Mouse (Mus musculus) testis, postnatal 14 days (tissue): ENCODE data around the gene Dnajb12.
A peak's percentile ranks its signal among the peaks of the same experiment; 100 is the strongest.

ENCODE experiments used
- DNase-seq: peaks from one replicate; pipeline ENCODE4 v3.0.0; 2021; ENCODE audit warnings: low spot score

Gene Dnajb12

DNA sequence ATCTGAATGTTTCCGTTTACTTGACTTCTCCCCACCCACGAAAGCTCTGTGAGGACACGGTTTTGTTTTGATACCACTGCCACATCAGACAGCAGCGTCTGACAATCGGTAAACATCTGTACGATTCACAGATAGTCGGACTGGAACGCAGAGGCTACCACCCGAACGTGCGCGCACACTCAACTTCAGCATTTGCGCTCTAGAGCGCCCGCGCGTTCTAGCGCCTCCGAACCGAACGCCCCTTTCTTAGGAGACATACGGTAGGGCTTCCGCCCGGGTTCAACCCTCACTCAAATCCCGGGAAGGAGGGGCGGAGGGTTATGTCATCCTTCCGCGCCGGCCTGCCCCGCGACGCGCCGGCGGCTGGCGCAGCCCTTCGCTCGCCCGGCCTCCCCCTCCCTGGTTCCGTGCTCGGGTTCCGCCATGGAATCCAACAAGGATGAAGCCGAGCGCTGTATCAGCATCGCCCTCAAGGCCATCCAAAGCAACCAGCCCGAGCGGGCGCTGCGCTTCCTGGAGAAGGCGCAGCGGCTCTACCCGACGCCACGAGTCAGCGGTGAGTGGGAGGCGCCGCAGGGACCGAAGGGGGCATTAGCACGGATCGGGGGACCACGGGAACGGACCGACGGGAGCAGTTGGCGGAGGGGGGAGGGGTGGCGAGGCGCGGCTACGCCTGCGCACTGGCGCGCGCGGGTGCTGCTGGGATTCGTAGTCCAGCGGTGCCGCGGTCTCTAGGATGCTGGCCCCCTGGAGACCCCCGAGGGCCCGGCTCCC lies at the start of gene Dnajb12:
Gene Dnajb12, plus strand, starts transcription at position 302 of the 774 bp plus-strand sequence.
- peak; percentile 95 for DNase-seq

DNA sequence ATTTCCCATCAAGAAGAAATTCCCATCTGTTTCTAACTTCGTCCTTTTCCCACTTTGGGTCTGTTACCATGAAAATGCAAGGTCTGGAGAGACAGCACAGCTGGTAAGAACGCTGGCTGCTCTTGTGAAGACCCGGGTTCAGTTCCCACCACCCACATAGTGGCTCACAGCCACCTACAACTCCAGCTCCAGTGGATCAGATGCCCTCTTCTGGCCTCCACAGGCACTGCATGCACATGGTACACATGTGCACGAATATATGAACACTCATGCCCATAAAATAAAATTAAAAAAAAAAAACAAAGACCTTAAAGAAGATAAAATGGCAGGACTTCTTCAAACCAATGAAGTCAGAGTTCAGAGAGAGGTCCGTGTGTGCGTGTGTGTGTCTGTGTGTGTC lies 49.5 kb upstream of the Dnajb12 start:
- DNase-seq = no peak

DNA sequence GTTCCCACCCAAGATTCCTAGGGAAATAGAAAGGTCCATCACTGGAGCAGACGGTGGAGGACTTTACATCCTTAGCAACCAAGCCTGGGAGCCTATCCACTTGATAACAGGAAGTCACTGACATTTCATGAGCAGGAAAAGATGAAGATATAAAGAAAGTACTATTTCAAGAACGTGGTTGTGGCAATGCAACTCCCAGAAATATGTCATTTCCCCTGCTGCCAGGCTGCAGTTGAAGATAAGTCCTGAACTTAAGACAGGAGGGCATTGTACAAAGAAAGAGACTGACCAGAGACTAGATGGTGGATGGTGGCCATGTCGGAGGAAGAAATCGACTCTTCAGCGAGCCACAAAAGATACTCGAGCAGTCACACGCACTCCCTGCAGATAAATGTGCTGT lies 47.4 kb upstream of the Dnajb12 start:
- DNase-seq = no peak

DNA sequence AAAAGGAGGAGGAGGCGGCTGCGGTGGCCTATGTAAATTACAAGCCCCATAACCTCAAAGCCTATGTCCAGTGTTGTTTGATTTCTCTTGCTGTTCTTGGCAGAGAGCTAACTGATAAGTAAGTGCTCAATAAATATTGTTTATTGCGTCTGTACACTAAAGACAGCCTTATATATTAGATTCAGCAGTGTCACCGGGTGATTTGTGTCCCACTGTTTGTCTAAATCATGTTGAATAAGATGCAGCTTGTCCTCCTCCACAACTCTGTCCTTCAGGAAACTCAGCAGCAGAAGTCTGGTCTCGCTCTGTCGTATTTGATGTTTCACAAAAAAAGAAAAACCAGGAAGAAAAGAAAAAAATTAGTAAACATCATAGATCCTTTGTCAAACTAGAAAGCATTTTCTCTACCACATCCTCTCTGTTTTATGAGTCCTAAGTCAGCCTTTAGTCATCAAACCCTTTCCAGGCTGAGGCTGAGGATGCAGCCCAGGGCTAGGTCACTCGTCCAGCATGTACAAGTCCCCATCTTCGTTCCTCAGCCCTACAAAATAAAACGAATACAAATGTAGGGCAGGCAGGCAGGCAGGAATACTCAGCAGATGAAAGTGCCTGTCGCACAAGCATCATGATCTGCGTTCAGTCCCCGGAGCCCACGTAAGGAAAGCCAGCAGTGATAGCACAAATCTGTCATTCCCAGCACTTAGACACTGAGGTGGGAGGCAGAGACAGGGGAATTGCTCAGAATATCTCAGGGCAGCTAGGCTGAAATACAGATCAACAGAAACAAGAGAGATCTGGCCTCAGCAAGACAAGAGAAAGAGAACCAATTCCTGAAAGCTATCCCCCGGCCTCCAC lies 43.8 kb upstream of the Dnajb12 start:
- no peak for DNase-seq

DNA sequence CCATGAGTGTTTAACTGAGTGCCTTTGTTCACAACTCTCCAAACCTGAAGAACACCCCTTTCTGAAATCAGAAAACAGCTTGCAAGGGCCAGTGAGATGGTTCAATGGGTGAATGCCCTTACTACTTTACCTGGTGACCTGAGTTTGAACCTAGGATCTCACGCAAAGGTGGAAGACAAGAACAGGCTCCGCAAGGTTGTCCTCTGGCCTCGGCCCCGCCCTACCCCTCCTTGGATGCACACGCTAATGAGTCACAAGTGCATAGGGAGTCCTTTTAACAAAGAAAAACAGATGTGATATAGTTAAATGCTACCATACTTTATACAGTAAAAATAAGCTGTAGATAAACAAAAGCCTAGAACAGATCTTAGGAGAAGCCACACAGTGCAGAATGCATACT lies 41.9 kb upstream of the Dnajb12 start:
- DNase-seq = no peak

DNA sequence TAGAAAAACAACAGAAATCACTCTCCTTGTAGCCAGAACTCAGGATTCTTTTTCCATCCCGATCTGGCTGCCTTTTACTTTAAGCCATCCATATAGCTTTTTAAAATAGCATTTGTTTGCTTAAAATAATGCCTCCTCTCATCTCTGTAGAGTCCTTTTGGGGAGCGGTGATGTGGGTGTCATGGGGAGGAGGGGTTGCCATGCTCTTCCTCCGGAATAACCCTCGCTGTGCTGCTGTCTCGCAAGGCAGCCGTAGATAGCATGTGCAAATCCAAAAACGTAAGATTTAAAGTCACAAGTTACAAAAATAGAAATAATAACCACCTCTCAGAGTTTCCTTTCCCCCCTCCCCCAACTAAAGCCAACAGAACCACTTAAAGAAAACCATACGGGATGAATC lies 37.9 kb upstream of the Dnajb12 start:
- no peak for DNase-seq

DNA sequence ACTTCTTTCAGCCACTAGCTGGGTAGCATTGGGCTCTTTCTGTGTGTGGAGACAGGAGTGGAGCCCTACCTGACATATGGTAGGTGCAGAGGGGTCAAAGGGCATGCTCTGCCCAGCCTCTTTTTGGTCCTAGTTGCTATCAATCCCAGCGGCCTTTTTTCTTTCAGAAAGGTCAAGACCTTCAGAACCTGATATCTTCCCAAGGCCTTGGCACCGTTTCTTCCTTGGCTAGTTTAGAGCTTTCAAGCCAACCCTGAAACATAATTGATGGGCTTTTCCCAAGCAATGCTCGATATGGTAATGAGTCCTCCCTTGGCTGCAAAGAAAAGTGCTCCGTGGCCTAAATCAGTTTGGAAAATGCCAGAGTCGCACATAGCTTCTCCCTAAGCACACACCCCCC lies 36.2 kb upstream of the Dnajb12 start:
- no peak for DNase-seq

DNA sequence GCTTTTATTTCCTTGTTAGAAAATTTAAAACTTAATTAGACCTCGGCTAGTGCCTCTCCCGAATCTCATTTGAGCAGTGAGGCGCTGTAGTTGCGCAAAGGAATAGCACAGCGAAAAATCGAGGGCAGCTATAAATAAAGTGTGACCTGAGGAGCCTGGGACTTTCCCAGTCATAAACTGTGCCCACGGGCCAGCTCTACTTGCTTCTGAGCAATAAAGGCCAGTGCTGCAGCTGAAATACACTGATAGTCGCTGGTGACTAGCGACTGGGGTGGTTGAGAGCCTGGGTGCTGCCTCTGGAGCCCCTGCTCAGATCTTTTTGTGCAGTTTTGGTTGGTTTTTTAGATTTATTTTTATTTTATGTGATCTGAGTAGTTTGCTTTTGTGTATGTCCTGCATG lies 34.7 kb upstream of the Dnajb12 start:
- DNase-seq = no peak

DNA sequence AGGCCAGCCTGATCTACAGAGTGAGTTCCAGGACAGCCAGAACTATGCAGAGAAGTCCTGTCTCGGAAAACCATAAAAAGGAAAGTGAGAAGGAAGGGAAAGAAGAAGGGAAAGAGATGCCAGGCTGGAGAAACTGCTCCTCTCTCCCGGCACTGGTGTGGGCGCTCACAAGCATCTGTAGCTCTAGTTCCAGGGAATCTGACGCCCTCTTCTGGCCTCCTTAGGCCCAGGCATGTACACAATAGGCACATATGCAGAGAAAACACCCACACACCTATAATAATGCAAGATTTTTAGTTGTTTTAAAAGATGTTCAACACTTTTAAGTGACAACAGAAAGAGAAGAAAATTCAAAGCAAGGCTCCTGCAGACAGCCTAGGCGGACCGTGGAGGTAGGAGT lies 32.9 kb upstream of the Dnajb12 start:
- no peak for DNase-seq

DNA sequence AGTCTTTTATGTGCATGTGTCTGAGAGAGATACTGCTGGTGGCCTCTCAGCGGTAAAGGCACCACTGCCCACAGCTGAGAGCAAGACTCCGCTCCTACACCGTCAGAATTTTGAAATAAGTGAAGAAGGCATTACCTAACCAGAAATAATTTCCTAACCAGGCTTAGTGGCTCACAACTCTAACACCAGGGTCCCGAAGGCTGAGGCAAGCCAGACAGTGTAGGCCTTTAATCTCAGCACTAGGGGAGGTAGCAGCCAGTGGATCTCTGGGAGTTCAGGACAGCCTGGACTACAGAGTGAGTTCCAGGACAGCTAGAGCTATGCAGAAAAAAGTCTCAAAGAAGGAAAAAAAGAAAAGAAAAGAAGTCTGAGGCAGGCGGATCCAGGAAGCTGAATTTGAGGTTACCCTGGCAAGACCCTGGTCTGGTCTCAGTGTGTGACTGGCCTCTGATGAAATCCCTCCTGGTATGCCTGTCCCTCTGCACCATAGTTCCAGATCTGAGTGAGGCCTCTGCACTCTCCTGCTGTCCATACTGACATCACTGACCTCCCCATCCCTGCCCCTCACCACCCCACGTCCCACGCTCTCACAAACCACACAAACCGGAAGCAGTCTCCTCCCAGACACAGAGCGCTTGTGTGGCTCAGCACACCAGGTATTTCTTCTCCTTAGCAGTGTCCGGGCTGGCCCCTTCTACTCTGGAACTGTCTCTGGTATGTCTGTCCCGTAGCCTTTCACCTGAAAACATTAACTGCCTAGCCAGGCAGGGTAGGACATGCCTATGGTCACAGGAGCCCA lies 31.1 kb upstream of the Dnajb12 start:
- no peak for DNase-seq

DNA sequence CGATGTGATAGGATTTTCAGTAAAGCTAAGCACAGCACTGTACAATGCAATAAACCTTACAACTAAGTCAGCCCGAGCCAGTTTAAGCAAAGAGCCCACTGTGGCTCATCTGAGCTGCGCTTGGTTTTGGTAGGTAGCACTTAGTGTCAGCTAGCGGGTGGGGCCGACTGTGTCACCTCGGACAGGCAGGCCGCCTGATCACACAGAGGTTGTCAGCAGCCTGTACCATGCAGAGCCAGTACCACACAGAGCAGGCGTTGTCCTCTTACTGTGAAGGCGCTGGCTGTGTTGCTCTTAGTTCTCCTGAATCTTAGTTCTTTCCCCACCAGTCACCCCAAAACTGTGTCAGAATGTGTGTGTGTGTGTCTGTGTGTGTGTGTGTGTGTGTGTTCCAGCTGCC lies 30.4 kb upstream of the Dnajb12 start:
- DNase-seq = no peak

DNA sequence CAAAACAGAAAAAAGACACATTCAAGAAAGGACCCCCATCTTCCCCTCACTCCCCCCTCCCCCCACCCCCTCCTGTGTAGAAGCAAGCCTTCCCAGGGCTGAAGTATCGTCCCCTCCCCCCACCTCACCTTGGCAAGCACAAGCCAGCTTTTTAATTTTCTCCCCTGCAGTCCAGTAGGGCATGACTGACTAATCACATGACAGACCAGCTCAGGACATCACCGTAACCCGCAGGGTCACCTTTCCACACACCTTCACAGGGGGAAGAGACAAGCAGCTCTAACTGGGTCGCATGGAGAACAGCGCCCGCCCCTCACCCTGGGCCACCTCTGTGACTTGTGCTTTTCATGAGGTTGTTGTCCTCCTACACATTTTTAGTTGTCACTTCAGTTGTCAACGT lies 30.0 kb upstream of the Dnajb12 start:
- no peak for DNase-seq

DNA sequence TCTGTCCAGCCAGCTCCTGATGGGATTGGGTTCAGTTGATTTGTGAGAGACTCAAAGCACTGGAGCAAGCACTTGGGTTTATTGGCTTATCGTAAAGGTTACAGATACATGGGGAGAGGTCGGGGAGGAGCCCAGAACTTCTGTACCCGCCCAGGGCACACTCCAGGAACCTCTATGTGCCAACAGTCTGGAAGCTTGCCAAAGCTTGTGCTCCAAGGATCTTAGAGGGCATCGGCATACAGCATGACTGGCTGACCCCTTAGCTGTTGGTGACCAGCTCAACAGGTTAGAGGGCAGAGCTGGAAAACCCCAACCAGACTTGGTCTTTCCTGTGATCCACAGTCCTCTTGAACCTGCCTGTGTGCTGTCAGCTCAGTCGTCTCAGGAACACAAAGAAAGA lies 22.2 kb upstream of the Dnajb12 start:
- no peak for DNase-seq

DNA sequence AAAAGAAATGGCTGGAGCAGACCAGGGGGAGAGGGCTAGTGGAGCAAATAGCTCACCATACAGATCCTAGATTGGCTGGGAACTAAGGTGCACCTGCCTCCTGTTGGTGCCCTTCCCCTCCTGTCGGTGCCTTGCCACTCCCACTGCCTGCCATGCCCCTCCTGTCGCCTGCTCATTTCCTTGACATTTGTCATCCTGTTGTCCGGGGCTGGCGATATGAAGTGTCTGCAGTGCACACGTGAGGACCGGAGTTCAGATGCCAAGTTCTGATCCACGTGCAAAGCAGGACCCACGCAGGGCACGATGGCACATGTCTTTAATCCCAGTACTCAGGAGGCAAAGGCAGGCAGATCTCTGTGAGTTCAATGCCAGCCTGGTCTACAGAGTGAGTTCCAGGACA lies 18.7 kb upstream of the Dnajb12 start:
- DNase-seq = no peak

DNA sequence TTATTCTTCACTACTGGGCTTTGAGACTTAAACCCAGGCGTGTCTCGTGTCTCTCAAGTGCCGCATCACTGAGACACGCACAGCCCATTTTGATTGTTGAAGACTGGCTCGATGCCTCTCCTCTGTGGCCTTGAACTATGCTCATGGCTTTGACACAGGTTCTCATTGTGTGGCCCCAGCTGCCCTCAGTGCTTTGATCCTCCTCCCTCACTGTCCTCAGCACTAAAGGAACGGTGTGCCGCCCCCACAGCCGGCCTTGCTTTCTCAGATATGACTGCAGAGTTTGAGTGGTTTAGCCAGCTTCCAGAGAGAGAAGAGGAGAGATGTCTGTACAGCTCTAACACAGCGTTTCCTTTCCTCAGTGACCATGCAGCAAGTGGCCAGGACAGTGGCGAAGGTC lies 18.2 kb upstream of the Dnajb12 start:
- peak; percentile 66 for DNase-seq

DNA sequence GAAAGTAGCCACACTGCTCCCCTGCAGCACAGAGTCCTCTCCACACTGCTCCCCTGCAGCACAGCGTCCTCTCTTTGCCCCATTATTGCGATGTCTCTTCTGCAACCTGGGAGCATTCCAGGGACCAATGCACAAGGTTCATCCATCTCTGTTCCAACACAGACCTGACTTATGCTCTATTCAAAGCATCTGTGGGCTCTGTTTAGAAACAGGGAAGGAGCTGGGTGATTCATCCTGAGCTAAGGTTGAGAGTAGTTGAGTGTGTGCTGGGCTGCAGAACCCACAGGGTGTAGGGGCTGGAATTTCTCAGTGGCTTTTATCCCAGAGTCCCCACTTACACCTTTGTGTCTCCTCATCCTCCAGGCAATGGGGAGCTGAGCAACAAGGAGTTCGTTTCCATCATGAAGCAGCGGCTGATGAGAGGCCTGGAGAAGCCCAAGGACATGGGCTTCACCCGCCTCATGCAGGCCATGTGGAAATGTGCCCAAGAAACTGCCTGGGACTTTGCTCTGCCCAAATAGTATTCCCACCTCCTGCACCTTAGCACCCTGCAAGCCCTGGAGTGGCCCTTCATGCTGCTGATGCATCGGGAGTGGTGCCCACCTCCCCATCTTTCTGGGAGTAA lies 16.4 kb upstream of the Dnajb12 start:
- no peak for DNase-seq

DNA sequence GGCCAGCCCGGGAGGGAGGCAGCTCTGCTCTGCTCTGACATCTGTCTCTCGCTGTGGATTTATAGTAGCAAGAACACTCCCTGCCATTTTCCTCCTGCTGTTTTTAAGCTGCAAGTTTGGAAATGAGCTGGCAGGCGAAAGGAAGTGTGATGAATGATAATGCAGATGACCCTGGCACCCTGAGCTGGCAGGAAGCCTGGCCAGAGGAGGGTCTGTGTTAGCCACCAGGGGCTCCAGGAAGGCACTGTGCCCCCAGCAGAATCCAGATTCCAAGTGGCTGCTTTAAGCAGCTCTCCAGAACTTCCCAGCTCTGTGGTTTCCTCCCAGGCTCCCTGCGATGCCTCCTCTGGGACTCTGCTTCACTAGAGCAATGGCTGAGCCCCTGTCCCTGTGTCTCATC lies 15.7 kb upstream of the Dnajb12 start:
- DNase-seq = no peak

DNA sequence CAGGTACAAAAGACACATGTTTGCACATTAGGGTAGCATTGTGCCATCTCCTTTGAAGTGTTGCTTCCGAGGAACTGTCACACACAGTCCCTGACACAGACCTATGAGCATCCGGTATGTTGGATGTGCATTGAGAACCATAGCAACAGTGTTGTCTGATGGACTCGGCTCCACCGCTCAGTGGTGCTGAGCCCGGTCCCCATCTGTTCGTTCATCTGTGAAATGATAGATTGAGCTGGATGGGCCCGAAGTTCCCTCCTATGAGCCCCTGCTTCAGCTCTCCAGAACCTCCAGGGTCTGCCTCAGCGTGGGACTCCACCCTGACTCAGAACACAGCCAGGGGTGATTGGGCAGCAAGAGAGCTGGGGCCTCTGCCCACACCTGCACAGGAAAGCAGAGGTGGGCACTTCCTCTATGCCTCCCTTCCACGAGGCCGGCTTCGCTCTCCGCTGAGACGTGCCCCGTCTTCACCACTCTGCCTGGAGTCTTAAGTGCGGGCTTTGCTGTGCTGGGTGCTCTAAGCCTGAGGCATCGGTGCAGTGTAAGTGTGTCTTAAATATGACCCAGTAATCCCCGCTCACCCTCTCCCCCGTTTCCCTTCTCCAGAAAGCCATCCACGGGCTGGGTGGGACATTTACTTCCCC lies 15.0 kb upstream of the Dnajb12 start:
- no peak for DNase-seq

DNA sequence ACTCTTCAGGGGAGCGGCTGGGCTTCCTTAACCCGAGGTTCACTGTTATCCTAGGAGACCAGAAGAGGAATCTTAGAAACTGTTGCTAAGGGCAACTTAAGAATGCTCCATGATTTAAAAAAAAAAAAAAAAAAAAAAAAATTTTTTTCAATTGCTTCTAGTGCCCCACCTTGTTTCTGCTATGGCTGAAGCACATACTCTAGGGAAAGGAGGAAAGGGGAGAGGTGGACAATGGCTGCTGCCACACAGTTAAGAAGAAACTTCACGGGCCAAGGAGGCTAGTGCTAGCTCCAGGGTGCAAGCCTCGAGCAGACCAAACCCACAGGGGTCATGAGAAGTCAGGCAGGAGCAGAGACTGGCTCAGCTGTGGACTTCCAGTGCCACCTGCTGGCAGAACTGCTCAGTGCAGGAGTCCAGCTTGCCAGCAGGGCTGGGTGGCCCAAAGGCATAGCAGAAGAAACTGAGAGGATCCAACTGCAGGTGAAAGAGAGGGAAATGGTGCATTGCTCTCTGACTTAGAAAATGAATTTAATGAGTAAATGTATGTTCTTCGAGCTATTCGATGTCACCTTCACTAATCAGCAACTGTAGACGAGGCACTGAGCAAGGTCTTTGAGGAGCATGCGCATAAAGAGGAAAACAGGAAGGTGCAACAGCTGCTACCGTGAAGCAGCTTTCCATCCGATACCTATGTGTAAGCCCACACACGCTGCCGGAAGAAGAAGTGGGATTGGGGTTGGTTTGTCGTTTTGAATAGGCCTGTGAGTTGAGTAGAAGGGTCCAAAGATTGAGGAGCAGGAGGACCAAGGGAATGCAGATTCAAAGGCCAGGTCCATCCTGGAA lies 14.3 kb upstream of the Dnajb12 start:
- peak; percentile 51 for DNase-seq

DNA sequence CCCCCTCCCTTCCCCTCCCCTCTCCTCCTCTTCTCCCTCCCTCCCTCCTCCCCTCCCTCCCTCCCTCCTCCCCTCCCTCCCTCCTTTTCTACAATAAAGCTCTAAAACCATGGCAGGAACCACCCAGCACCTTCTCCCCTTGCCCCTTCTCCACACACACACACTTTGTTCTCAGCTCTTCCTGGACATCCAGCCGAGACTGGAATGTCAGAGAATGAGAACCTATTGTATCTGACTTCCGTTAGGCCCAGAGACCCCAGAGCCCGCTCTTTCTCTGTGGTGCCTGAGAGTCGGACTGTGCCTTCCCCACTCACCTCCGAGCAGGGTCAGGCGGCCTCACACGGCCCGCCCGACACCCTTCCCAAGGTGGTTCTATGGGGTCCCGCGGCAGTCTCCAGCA lies 11.1 kb upstream of the Dnajb12 start:
- no peak for DNase-seq

DNA sequence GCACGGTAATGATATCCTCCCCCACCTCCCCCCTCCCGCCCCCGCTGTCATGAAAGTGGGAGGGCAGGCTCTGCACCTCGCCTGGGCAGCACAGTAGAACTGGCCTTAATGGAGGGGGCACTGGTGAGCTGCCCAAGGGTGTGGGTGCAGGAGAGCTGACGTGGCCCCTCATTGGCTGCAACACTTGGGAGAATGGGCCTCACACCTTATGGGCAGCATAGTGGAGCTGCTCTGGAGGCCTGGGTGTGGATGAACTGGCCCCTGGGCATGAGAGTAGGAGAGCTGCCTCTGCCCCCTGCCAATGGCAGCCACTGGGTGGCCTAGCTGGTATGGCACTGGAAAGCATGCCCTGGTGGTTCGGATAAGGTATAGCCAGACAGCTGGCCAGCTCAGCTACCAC lies 9.3 kb upstream of the Dnajb12 start:
- DNase-seq = no peak
